Mouse (Mus musculus): ENCODE data around the gene Kcnj6.

Kcnj6 gene

DNA sequence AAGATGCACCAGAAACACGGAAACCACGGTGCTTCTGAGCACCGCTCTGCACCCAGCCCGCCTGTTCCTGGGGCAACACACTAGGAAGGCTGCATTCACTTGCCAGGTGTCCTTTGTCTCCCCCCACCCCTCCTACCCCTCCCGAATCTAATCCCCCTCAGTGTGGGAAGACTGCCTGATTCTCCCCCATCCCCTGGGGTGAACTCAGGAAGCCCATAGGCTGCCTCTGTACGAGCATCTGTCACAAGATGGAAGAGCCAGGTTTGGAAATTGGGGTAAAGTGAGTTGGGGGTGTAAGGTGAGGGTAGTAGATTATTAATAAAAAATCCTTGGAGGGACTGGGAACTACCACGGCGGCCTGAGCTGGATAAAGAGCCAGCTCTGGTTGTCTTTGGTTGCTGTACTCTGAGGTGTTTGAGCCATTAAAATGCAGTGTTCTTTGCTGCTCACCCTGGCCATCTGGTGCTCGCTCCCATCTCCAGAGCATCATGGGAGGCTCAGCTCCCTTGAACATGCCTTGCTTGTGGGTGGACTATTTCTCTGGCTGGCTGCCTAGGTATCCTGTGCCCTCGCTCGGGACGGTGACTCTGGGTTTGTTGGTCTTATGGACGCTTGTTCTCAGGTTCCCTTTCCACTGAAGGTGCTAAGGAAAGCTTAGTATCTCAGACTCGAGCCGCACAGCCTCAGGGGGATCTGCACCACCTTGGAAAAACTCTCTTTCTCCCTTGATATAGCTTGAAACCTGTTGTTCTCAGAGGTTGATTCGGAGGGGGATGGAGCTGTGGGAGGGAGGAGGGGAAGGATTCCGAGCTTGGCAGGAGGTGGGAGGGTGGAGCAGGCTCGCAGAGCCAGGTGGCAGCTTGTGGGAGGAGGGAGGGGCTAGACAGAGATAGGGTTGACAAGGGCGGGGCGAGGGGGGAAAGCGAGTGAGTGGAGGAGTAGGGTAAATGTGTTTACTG lies 65.9 kb downstream of the Kcnj6 start:
- peak; percentile 79 for DNase-seq (ENCODE audit: low spot score)

DNA sequence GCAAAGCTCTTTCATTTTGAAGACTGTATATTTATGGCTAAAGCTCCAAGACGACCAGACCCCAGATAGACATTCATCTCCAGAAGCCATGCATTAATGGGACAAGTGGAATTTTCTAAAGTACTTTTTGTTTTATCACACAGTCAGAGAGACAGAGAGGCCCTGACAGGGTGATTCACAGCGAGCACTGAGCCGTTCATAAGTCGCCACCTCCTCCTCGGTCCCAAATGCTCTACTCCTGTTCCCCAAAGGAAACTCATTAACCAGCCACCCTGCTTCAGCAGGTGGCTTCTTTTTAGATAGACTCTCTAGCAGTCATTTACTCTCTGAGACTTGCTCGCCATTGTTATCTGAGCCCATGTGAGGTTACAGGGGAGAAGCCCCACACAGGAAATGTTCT lies 72.1 kb downstream of the Kcnj6 start:
- DNase-seq (ENCODE audit: low spot score) = no peak

DNA sequence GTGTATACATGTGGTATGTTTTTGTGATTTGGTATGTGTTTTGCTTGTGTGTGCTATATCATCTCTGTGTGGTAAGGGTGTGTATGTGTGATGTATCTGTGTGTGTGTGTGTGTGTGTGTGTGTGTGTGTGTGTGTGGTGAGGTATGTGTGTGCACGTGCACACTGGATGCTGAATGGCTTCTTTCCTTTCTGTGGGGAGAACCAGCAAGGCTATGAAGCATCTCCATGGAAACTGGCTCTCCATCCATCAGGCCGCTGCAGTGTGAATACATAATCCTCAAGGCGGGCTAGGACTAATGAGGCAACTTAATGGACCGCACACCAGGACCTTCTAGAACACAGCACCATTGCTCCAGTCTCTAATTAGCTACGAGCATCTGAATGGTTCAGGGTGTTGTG lies 78.3 kb downstream of the Kcnj6 start:
- DNase-seq (ENCODE audit: low spot score) = peak; percentile 34

DNA sequence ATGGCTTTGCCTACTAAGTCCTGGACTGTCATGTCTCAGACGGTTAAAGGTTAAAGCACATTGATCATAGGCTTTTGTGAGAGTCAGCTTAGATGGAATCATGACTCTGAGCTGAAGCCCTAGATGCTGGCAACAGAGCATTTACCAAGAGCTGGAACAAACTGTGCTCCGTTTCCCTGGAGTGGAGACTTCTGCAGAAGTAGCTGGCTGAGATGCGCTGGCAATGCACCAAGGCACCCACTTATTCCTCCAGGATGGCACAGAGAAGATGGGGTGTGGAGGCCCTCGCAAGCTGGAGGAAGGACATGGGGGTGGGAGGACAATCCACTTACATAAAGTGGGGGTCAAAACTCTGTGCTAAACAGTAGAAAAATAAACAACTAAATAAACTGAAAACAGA lies 91.5 kb downstream of the Kcnj6 start:
- peak; percentile 47 for DNase-seq (ENCODE audit: low spot score)

DNA sequence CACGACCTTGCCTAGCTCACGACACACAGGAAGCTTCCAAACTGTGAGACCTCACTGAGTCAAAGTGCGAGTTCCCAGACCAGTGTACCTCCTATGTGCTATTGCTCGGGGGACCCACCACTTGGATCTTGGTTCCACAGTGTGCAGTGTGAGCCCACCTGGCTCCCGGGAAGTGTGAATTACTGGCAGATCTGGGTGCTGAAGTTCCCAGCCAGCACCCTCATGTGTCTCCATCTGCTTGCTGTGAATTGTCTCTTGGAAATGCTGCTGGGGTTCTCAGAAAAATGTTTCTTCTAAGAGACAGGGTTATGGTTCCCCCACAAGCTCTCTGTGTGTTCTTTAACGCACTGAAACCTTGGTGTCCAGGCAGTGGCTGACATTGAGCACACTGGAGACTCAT lies 98.7 kb downstream of the Kcnj6 start:
- DNase-seq (ENCODE audit: low spot score) = peak; percentile 41

DNA sequence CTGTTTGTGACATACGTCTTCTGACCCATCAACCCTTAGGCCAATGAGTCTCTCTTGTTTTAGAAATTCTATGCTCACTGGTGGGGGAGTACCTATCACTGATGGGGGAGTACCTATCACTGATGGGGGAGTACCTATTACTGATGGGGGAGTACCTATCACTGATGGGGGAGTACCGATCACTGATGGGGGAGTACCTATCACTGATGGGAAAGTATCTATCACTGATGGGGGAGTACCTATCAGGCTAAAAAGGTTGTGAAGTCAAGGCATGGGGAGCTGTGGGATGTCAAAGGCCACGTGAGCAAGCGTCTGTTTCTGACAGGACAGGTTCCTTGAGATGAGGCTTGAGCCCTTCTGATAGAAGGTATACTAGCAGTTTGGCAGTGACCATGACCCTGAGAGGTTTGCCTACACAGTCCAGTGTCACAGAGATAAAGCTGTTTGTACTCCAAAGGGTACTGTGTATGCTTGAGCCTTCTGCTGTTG lies 105.3 kb downstream of the Kcnj6 start:
- no peak for DNase-seq (ENCODE audit: low spot score)

DNA sequence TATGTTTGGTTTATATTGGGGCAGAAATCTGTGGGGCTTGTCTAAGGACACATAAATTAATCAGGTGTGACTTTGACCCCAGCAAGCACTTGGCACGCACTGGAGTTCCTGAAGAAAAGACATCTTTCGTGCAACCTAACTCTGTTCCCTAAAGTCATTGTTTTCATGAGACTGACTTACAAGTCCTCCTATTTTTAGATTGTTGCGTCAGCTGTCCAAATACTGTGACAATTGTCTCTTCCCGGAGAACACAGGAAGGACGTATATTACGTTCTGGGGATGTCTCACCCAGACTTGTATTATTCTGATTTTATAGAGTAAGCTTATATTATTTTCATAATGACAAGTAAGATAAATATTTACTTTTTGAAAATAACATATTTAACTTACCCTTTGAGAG lies 106.9 kb downstream of the Kcnj6 start:
- no peak for DNase-seq (ENCODE audit: low spot score)

DNA sequence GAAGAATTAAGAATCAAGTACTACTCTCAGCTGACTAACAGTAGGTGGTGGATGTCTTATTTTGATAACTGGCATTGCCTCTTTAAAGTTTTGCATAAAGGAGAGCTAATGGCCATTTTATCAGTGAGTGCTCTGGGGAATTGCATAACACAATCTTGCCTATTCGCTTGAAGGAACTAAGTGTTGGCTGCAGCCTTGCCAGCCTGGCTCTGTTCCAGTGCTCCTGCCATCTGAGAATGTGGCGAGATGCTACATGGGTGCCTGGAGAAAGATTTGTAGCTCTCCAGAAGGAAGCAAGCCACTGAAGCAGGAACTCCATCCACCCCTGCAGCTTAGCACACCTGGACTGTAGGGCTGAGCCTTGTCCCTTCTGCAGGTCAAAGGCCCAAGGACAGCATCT lies 107.4 kb downstream of the Kcnj6 start:
- peak; percentile 48 for DNase-seq (ENCODE audit: low spot score)

DNA sequence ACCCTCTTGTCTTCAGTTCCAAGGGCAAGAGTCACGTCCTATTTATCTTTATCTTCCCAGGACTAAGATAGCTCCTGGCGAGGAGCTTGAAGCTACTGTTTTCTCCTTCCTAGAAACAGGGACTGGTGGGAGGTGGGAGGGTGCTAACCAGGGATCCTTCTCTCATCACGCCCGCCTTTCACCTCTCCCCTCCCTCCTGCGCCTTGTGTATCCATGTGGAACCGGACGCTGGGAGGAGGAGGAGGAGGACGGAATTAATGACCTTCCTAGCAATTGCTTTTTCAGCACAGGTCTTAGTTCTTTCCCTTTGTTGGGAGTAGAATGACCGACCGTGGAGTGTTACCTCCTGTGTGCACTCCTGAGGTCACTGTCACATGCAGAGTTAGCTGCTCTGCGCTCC lies 108.9 kb downstream of the Kcnj6 start:
- DNase-seq (ENCODE audit: low spot score) = no peak

DNA sequence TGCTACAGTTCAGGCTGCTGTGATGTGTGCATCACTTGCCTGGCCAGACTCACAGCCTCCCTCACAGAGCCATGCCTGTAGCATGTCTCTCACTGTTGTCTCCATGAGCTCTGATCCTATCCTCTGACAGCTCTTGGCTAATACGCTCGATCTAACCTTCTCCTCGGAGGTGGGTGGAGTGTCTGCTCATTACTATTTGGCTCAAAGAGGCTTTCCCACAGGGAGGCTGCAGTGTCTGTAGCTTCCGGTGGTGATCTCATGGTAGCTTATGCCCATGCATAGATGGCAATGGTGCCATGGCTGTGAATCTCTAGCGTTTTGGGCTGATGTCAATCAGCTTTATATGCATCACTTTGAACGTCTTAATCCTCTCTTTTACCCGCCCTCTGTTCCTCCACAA lies 111.1 kb downstream of the Kcnj6 start:
- no peak for DNase-seq (ENCODE audit: low spot score)

DNA sequence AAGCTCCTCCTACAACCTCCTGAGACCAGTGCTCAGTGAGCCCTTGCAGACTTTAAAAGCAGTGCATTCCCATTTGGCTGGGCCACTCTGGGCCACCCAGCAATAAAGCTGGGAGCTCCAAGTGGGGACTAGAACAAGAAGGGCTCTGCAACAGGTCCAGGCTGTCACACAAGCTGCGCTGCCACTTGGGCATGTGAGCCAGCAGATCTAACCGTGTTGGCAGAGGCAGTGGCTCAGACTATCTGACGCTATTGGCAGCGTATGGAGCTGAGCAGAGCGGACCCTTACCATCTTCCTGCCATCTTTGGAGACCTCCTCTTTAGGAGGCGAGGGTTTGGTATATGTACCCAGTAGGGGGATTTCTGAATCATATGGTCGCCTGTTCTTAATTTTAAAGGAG lies 112.4 kb downstream of the Kcnj6 start:
- DNase-seq (ENCODE audit: low spot score) = peak; percentile 80

DNA sequence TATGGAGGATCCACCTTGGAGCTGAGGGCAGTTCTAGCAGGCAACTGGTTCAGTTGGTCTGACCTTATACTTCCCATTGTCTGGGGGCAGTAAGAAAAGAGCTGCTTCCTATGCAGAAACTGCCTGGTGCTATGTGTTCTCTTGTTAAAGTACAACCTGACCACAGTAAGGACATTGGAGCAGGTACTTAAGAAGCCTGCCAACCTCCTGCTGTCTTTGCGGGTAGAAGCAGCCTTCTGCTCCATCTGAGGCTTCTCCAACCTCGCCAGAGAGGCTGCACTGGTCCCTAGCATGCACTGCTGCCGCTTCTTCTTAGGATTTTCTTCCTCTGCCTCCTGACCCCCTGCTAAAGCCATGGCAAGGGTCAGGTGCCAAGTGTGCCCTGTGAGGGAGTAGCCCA lies 113.6 kb downstream of the Kcnj6 start:
- no peak for DNase-seq (ENCODE audit: low spot score)

DNA sequence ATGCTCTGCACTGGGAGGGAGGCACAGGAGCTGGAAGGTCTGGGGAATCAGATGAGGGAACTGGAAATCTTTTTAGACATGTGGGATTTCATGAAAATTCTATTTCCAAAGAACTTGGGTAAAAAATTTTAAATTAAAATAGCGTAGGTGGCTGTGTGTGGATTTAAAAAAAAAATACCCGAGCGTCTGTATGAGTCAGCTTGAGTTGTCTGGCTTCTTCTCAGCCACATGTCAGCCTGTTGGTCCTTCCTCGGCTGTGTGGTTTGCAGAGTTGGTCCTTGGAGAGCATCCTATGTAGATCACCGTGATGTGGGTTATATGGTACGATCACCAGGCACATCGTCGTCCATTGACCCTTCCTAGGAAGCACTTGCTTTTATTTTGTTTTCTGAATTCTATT lies 114.3 kb downstream of the Kcnj6 start:
- peak; percentile 47 for DNase-seq (ENCODE audit: low spot score)

DNA sequence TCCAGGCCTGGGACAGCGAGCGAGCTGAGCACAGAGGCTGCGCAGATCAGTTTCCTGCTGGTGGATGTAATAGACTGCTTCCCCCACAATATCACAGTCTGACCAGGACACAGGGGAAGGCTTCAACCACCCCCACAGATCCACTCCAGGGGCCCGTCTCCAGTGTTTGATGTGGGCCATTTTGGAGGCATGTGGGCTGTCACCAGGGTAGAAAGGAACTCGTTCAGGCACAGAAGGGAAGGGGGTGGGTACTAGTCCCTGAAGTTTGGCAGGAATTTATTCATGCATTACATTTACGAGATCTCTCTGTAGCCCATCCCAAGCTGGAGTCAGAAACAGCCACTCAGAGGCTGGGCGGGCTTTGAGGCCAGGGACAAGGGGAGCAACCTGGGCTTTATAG lies 115.4 kb downstream of the Kcnj6 start:
- peak; percentile 60 for DNase-seq (ENCODE audit: low spot score)

DNA sequence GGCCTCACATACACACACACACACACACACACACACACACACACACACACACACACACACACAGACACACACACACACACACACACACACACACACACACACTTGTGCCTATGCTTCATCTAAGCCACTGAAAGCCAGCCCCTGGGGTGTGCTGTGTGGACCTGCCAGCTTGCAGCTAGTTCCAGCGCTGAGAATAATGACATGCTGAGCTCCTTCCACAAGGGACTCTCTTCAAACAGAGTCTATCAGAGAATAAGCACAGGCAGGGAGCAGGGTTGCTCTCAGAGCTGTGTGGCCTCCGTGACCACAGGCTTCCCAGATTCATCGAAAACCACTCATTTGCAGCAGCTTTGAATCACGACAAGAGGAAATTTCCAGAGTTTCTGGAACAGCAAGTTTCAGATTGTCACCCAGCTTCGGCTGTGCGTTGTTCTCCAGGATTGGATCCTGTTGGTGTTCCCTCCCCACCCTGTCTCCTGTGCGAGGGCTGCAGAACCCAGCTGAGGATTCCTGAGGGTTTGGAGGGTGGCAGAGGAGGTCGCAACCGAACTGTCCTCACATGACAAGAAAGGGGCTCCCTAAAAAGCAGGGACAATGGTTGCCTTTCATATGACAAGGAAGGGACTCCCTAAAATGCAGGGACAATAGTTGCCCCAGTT lies 124.8 kb downstream of the Kcnj6 start:
- no peak for DNase-seq (ENCODE audit: low spot score)

DNA sequence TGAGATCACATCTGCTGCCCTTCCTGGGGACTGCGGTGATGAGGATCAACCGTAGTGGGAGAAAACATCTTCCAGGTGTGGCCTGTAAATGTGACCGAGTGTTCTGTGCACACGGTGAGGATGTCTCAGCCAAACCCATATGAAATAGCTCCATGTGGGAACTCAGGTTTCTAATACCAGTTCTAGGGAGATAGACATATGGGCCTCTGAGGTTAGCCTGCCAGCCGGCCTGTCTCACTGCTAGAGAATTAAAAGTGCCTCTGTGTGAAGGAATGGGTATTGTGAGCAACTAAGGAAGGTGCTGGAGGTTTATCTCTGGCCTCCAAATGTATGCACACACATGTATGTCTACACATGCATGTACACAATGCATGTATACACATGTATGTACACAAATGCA lies 129.1 kb downstream of the Kcnj6 start:
- DNase-seq (ENCODE audit: low spot score) = no peak

DNA sequence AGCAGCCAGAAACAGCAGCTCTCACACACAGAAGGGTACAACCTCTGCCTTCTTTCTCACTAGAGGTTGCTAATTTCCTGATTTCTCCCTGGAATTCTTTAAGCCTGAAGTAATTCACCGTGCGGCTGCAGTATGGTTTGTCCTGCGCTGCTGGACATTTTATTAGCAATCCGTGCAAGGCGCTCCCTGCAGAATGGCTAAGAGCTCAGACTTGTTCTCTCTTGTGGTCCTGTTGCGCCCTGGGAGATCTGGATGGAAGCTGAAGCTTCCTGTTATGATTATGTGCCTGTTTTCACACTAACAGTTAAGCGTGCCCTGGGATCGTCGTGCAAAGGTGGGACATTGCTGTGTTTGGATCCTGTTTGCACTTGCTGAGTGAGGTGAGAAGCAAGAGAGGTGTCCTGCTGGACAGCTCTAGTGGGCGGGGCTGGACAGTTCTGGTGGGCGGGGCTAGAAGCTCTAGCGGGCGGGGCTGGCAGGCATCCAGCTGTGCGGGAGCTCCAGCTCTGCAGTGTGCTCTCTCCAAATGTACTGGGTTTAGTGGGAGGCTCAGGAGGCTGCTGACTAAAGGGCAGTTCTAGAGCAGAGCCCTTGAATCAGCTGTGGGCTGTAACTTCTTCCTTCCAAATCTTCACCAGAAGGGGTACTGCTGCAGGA lies 131.1 kb downstream of the Kcnj6 start:
- no peak for DNase-seq (ENCODE audit: low spot score)

DNA sequence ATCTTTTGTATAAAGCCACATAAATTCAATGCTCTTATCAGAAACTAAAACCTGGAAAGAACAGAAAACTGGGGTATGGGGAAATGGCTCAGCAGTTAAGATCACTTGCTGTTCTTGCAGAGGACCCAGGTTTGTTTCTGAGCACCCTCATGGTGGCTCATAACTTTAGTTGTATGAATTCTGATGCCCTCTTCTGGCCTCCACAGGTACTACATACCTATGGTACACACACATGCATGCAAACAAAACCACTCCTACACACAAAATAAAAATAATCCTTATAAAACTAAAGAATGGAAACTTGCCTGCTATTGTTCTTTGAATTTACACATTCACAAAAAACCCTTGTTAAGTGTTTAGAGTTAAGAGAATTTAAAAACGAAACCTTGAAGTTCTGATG lies 131.7 kb downstream of the Kcnj6 start:
- DNase-seq (ENCODE audit: low spot score) = no peak

DNA sequence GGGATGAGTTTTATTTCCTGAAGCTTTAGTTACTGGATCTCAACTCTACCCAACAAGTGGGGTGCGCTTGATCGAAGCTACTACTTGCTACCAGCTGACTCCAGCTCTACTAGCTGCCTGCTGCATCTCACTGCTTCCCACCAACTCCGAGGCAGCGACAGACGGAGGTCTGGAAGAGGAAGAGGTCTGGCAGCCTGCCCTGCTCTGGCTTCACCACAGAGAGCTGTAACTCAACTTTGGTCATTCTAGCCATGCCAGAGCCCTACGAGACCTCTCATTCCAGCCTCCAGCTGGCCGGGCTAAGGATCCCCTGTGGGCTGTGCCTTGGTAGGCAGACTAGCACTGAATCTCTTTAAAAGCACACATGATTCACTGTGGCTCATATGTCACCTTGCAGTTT lies 132.4 kb downstream of the Kcnj6 start:
- no peak for DNase-seq (ENCODE audit: low spot score)

DNA sequence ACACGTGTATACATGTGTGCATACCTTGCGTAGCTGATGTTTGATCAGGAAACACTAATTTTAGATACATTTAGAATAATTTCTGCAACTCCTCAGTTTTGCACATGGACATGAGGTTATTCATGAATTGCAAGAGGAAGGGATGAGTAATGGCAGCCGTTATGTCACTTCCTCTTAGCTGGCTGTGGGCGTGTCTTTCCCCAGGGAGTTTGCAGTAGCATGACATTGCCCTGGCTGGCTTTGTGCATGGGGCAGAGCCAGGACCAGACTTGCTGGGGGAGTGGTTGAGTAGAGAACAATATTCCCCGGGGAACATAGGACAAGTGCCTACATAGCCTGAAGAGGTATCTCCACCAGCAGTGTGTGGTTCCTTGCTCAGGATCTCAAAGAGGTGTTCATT lies 134.0 kb downstream of the Kcnj6 start:
- no peak for DNase-seq (ENCODE audit: low spot score)

DNA sequence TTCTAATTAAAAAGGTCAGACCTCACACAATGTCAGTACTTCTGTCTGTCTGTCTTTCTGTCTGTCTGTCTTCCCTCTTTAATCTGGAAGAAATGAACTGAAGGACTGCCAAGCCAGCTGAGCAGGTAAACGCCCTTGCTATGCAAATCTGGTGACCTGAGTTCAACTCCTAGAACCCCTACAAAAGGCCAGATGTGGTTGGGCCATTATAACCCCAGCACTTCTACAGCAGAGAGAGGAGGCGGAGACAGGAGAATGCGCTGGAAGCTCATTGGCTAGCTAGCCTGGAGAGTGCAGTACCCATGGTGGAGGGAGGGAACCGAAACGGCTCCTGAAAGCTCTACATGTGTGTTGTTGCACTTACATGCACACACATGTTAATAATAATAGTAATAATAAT lies 141.5 kb downstream of the Kcnj6 start:
- DNase-seq (ENCODE audit: low spot score) = no peak

DNA sequence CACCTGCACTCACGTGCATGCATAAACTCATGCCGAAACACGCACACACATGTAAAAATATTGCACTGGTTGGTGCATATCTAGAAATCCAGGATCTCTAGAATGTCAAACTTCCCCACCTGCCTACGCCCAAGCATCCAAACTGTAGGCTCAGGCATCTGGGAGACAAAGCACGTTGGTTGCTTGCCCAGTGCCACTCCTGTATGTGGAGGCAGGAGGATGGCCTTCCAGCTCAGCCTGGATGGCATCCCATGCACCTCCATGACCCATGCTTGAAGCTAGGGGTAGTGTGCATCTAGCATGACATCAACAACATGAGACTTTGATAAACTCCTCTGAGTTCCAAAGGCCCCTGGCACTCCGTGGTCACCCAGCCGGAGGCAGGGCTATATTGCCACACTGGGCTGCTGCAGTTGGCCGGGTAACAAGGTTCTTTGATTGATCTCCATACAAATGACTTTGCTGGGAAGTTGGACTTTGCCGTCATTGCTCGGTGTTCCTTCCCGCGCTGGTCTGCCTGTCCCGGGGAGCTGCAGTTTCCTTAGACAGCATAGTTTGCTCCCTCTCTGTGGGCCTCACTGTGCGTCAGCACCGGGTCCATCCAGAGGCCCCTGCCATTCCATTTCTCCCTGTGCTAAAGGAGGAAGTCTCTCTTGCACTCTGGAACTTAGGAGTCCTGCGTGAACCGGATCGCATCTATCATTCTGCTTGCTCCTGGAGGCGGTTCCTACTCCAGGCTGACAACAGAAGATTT lies 144.9 kb downstream of the Kcnj6 start:
- no peak for DNase-seq (ENCODE audit: low spot score)
